ENCODE assay signal across 28 mouse cellular contexts in the genomic region with DNA sequence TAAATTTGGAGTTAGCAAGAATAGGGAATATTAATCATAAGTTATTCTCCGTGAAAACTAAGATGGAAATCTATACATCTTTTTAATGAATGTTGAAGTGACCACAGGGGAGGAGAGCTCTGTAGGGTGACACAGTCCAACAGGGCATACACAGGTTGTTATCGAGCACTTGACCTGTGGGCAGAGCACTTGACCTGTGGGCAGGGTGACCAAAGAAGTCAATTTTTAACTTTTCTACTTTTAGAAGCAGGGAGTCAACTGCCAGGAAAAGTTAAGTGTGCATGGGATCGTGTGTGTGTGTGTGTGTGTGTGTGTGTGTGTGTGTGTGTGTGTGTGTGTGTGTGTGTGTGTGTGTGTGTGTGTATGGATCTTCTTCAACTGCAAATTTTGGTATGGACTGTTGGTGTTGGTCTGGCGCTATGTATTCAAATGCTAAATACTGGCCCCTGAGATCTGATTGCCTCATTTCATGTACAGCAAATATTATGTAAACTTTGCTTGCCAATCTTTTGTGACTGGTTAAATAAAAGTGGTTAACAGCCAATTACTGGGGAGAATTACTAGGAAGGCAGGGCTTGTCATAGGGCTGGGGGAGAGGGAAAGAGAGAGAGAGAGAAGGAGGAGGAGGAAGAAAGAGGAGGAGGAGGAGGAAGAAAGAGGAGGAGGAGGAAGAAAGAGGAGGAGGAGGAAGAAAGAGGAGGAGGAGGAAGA. TPM values are rescaled to one million over a fixed set of nuclear protein-coding genes. Genes with fewer than 3 reads are reported as not detected.
DNase-seq lines count a peak whose midpoint lies in the region; ATAC-seq lines count a peak whose summit lies in the region.
"Had no signal": no experiment of that assay in that cellular context is flagged by ENCODE, and none has a peak within 500 bp of the region (broad histone marks: within the 10 kb centered on the region; RNA-seq: fewer than 3 reads in every experiment).

No protein-coding gene starts in this region.

- H3K4me1 ChIP-seq in kidney, embryonic 15.5 days = no peaks in the 10 kb centered on the region
- H3K4me1 ChIP-seq in liver, embryonic 15.5 days (replicated peaks) = no peaks in the 10 kb centered on the region; the same call in 1 of the 2 replicates
- no peaks in the 10 kb centered on the region for H3K4me1 ChIP-seq in forebrain, embryonic 15.5 days
- H3K4me1 ChIP-seq: embryonic facial prominence, embryonic 13.5 days; forebrain, embryonic 12.5 days; heart, embryonic 15.5 days; hindbrain, embryonic 15.5 days; limb, embryonic 12.5 days; neural tube, embryonic 13.5 days had no signal

- H3K4me2 ChIP-seq in kidney, embryonic 15.5 days = no peak overlapping the region
- H3K4me2 ChIP-seq in liver, embryonic 15.5 days = no peak overlapping the region
- H3K4me2 ChIP-seq in forebrain, embryonic 15.5 days (replicated peaks) = no peak overlapping the region
- H3K4me2 ChIP-seq: embryonic facial prominence, embryonic 13.5 days; forebrain, embryonic 12.5 days; heart, embryonic 15.5 days; hindbrain, embryonic 15.5 days; limb, embryonic 12.5 days; neural tube, embryonic 13.5 days had no signal

- peaks cover 24% of the 10 kb centered on the region for H3K36me3 ChIP-seq in kidney, embryonic 15.5 days
- H3K36me3 ChIP-seq in liver, embryonic 15.5 days (replicated peaks) = peaks cover 7% of the 10 kb centered on the region; the same call in 1 of the 2 replicates
- H3K36me3 ChIP-seq in forebrain, embryonic 15.5 days = peaks cover 24% of the 10 kb centered on the region

- H3K9ac ChIP-seq in kidney, embryonic 15.5 days = no peak overlapping the region
- no peak overlapping the region for H3K9ac ChIP-seq in liver, embryonic 15.5 days
- no peak overlapping the region for H3K9ac ChIP-seq in forebrain, embryonic 15.5 days (replicated peaks)
- H3K9ac ChIP-seq: embryonic facial prominence, embryonic 13.5 days; forebrain, embryonic 12.5 days; heart, embryonic 15.5 days; hindbrain, embryonic 15.5 days; limb, embryonic 12.5 days; neural tube, embryonic 13.5 days had no signal

- no peak overlapping the region for H3K27ac ChIP-seq in kidney, embryonic 15.5 days
- H3K27ac ChIP-seq in liver, embryonic 15.5 days (replicated peaks) = no peak overlapping the region
- no peak overlapping the region for H3K27ac ChIP-seq in forebrain, embryonic 15.5 days (replicated peaks)
- H3K27ac ChIP-seq: embryonic facial prominence, embryonic 13.5 days; forebrain, embryonic 12.5 days; gastrocnemius, adult 2 months; heart, embryonic 15.5 days; hindbrain, embryonic 15.5 days; limb, embryonic 12.5 days; neural tube, embryonic 13.5 days had no signal

- 79% methylated on average over 4 of the region's 4 CpGs for WGBS in kidney, embryonic 15.5 days
- WGBS in liver, embryonic 15.5 days (ENCODE audit: insufficient replicate concordance) = 48% methylated on average over 4 of the region's 4 CpGs
- WGBS in forebrain, embryonic 15.5 days = 79% methylated on average over 4 of the region's 4 CpGs

- no peaks in the 10 kb centered on the region for H3K27me3 ChIP-seq in kidney, embryonic 15.5 days
- no peaks in the 10 kb centered on the region for H3K27me3 ChIP-seq in liver, embryonic 15.5 days
- no peaks in the 10 kb centered on the region for H3K27me3 ChIP-seq in forebrain, embryonic 15.5 days
- H3K27me3 ChIP-seq: embryonic facial prominence, embryonic 13.5 days; forebrain, embryonic 12.5 days; heart, embryonic 15.5 days; hindbrain, embryonic 15.5 days; limb, embryonic 12.5 days; neural tube, embryonic 13.5 days; Patski had no signal

- ATAC-seq in kidney, embryonic 15.5 days (replicated peaks; ENCODE audit: low FRiP score) = no peak
- peak; percentile 79 for ATAC-seq in liver, embryonic 15.5 days (ENCODE audit: insufficient read depth)
- ATAC-seq in forebrain, embryonic 15.5 days (replicated peaks) = no peak
- ATAC-seq: midbrain, embryonic 16.5 days; Patski had no signal

- H3K4me3 ChIP-seq in kidney, embryonic 15.5 days (replicated peaks) = no peak overlapping the region
- H3K4me3 ChIP-seq in liver, embryonic 15.5 days (replicated peaks) = no peak overlapping the region
- H3K4me3 ChIP-seq in forebrain, embryonic 15.5 days = no peak overlapping the region
- H3K4me3 ChIP-seq: embryonic facial prominence, embryonic 13.5 days; erythroblast, embryonic 14.5 days; forebrain, embryonic 12.5 days; gastrocnemius, adult 2 months; heart, embryonic 15.5 days; hindbrain, embryonic 15.5 days; limb, embryonic 12.5 days; myocyte; neural tube, embryonic 13.5 days had no signal

- peak; percentile 41 to 61 for DNase-seq in kidney, adult 8-10 months
- DNase-seq in kidney, postnatal 36 days = peak; percentile 52 to 68
- peak; percentile 30 for DNase-seq in lung, postnatal 25 days (ENCODE audit: low spot score)
- DNase-seq in cerebellum, adult 9-11 months = no peak
- DNase-seq in adrenal gland, adult 2 months = no peak
- DNase-seq: cerebellum, adult 11-12 months; cerebellum, postnatal 14 days; embryo, embryonic 11 days; gastrocnemius, adult 2 months; heart, postnatal 36 days; retina, postnatal 1 day; right cerebral cortex, postnatal 25 days had no signal

- no peaks in the 10 kb centered on the region for H3K9me3 ChIP-seq in kidney, embryonic 15.5 days (replicated peaks)
- no peaks in the 10 kb centered on the region for H3K9me3 ChIP-seq in liver, embryonic 15.5 days (replicated peaks)
- no peaks in the 10 kb centered on the region for H3K9me3 ChIP-seq in forebrain, embryonic 15.5 days
- H3K9me3 ChIP-seq: embryonic facial prominence, embryonic 13.5 days; forebrain, embryonic 12.5 days; heart, embryonic 15.5 days; hindbrain, embryonic 15.5 days; limb, embryonic 12.5 days; neural tube, embryonic 13.5 days had no signal

RNA-seq across cellular contexts. Expression of a gene that starts 10.0 kb away (rescaled TPM):
- polyA plus RNA-seq in kidney, embryonic 15.5 days (2015; fragmentation: Nextera tagmentation; extraction: Ambion mirVana) = 1.4 and 1.6 TPM in 2 replicates
- polyA plus RNA-seq in liver, embryonic 15.5 days (2015; fragmentation: Nextera tagmentation; extraction: Ambion mirVana) = 2.5 TPM in 2 replicates
- polyA plus RNA-seq in forebrain, embryonic 15.5 days (2015; fragmentation: Nextera tagmentation; extraction: Ambion mirVana) = 0.31 and 0.55 TPM in 2 replicates
- 1 to 10 TPM; 6.8 to 8.6 TPM for total RNA-seq in adrenal gland, adult 2 months (2021)
- polyA plus RNA-seq in adrenal gland, adult 2 months (2012; rRNA removed) = 2.6 TPM in 2 replicates
- polyA plus RNA-seq: erythroblast, embryonic 14.5 days had no signal

RNA-seq across cellular contexts. Expression of a gene that starts 17.5 kb away (rescaled TPM):
- 21.1 and 24.6 TPM in 2 replicates for polyA plus RNA-seq in kidney, embryonic 15.5 days (2015; fragmentation: Nextera tagmentation; extraction: Ambion mirVana)
- polyA plus RNA-seq in liver, embryonic 15.5 days (2015; fragmentation: Nextera tagmentation; extraction: Ambion mirVana) = 9.9 and 10.3 TPM in 2 replicates
- polyA plus RNA-seq in forebrain, embryonic 15.5 days (2015; fragmentation: Nextera tagmentation; extraction: Ambion mirVana) = 34.2 and 34.9 TPM in 2 replicates
- 10 to 100 TPM; 23.1 to 26.1 TPM for total RNA-seq in adrenal gland, adult 2 months (2021)
- polyA plus RNA-seq in adrenal gland, adult 2 months (2012; rRNA removed) = 3.8 and 4.1 TPM in 2 replicates

RNA-seq across cellular contexts. Expression of a gene that starts 17.5 kb away (rescaled TPM):
- polyA plus RNA-seq in kidney, embryonic 15.5 days (2015; fragmentation: Nextera tagmentation; extraction: Ambion mirVana) = 17.8 and 19.2 TPM in 2 replicates
- 5.9 and 6.7 TPM in 2 replicates for polyA plus RNA-seq in liver, embryonic 15.5 days (2015; fragmentation: Nextera tagmentation; extraction: Ambion mirVana)
- 14.7 and 15.5 TPM in 2 replicates for polyA plus RNA-seq in forebrain, embryonic 15.5 days (2015; fragmentation: Nextera tagmentation; extraction: Ambion mirVana)
- 10 to 100 TPM; 19.5 to 22.7 TPM for total RNA-seq in adrenal gland, adult 2 months (2021)
- 10.5 and 12.0 TPM in 2 replicates for polyA plus RNA-seq in adrenal gland, adult 2 months (2012; rRNA removed)

RNA-seq across cellular contexts. Expression of a gene that starts 43.2 kb away (rescaled TPM):
- 11.4 and 16.9 TPM in 2 replicates for polyA plus RNA-seq in kidney, embryonic 15.5 days (2015; fragmentation: Nextera tagmentation; extraction: Ambion mirVana)
- polyA plus RNA-seq in liver, embryonic 15.5 days (2015; fragmentation: Nextera tagmentation; extraction: Ambion mirVana) = 5.0 and 7.3 TPM in 2 replicates
- polyA plus RNA-seq in forebrain, embryonic 15.5 days (2015; fragmentation: Nextera tagmentation; extraction: Ambion mirVana) = 0.08 and 0.48 TPM in 2 replicates
- under 1 TPM; 0.06 to 0.14 TPM for total RNA-seq in adrenal gland, adult 2 months (2021)
- not detected in 2 replicates for polyA plus RNA-seq in adrenal gland, adult 2 months (2012; rRNA removed)
- total RNA-seq: heart, postnatal 36 days; megakaryocyte-erythroid progenitor cell, adult 5-6 weeks had no signal
- polyA plus RNA-seq: erythroblast, embryonic 14.5 days; spleen, adult 2 months; urinary bladder, adult 2 months had no signal

Comparison
In these comparisons a context has a peak if more than half of its experiments do, and no peak if none do; other contexts are left out.
1. DNase-seq: peak in kidney, adult 8-10 months (2 of 2), kidney, postnatal 36 days (2 of 2) and lung, postnatal 25 days (single experiment); none in cerebellum, adult 9-11 months (single experiment) and adrenal gland, adult 2 months (single experiment).